Mouse (Mus musculus): Measurements from ENCODE around the gene Gm21671. TPM values are rescaled to one million over a fixed set of nuclear protein-coding genes. Genes with fewer than 3 reads are reported as not detected.
"Not testable (repeated sequence)": the region's sequence is repeated elsewhere in the genome, so short reads cannot be mapped to it uniquely, and the experiment has no call there.

Gene Gm21671
- polyA plus RNA-seq (2015; fragmentation: Nextera tagmentation; extraction: Ambion mirVana) = not detected in 2 replicates

DNA sequence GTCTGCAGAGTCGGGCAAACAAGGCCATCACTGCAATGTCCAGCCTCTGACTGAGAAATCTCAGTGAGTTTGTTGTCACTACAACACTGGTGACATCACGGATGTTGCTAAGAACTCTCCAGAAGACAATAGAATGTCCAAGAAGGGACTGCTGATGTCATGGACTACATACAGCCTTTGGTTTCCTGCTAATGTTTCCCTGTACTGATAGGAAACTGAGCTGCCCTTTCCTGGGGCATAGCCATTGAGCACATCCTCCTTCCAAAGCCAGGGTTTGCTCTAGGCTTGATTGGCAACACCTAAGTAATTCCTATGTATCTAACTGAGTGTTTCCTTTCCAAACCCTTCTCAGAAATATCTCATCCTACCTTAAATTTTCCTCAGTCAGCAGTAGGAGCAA, at the start of gene Gm21671:
Gene Gm21671 (minus strand): TSS at position 101 of the 400 bp plus-strand sequence.
- 30% methylated on average over 2 of the region's 2 CpGs for WGBS (ENCODE audit: insufficient replicate concordance)
- not testable (repeated sequence) for H3K4me1 ChIP-seq (ENCODE audit: control insufficient read depth, low read depth, low read length); H3K27me3 ChIP-seq (ENCODE audit: control insufficient read depth, insufficient read depth, low read depth, low read length); H3K4me2 ChIP-seq (ENCODE audit: low read depth, low read length); H3K9me3 ChIP-seq (replicated peaks; ENCODE audit: control insufficient read depth, low read length); H3K9ac ChIP-seq (ENCODE audit: low read depth, low read length); ATAC-seq (ENCODE audit: low read depth); H3K36me3 ChIP-seq (ENCODE audit: control insufficient read depth, insufficient read depth); H3K4me3 ChIP-seq (ENCODE audit: low read depth, low read length); H3K27ac ChIP-seq (ENCODE audit: low read length)

DNA sequence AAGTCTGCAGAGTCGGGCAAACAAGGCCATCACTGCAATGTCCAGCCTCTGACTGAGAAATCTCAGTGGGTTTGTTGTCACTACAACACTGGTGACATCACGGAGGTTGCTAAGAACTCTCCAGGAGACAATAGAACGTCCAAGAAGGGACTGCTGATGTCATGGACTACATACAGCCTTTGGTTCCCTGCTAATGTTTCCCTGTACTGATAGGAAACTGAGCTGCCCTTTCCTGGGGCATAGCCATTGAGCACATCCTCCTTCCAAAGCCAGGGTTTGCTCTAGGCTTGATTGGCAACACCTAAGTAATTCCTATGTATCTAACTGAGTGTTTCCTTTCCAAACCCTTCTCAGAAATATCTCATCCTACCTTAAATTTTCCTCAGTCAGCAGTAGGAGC, 34.3 kb upstream of the Gm21671 start, which contains the start of gene Gm21698:
Gene Gm21698 (minus strand): TSS at position 101 of the 400 bp plus-strand sequence.
- H3K36me3 ChIP-seq (ENCODE audit: control insufficient read depth, insufficient read depth); H3K27me3 ChIP-seq (ENCODE audit: control insufficient read depth, insufficient read depth, low read depth, low read length); H3K9ac ChIP-seq (ENCODE audit: low read depth, low read length); H3K4me1 ChIP-seq (ENCODE audit: control insufficient read depth, low read depth, low read length); ATAC-seq (ENCODE audit: low read depth); H3K9me3 ChIP-seq (replicated peaks; ENCODE audit: control insufficient read depth, low read length); H3K4me3 ChIP-seq (ENCODE audit: low read depth, low read length); H3K4me2 ChIP-seq (ENCODE audit: low read depth, low read length); H3K27ac ChIP-seq (ENCODE audit: low read length): not testable (repeated sequence)
- no CpG with 5 or more reads among the region's 3 CpGs for WGBS (ENCODE audit: insufficient replicate concordance)

DNA sequence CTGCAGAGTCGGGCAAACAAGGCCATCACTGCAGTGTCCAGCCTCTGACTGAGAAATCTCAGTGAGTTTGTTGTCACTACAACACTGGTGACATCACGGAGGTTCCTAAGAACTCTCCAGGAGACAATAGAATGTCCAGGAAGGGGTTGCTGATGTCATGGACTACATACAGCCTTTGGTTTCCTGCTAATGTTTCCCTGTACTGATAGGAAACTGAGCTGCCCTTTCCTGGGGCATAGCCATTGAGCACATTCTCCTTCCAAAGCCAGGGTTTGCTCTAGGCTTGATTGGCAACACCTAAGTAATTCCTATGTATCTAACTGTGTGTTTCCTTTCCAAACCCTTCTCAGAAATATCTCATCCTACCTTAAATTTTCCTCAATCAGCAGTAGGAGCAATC, 18.3 kb upstream of the Gm21671 start, which contains the start of gene Gm21680:
Gene Gm21680 (minus strand): TSS at position 101 of the 400 bp plus-strand sequence.
- not testable (repeated sequence) for H3K27me3 ChIP-seq (ENCODE audit: control insufficient read depth, insufficient read depth, low read depth, low read length); H3K9me3 ChIP-seq (replicated peaks; ENCODE audit: control insufficient read depth, low read length); H3K4me2 ChIP-seq (ENCODE audit: low read depth, low read length); H3K4me1 ChIP-seq (ENCODE audit: control insufficient read depth, low read depth, low read length); H3K36me3 ChIP-seq (ENCODE audit: control insufficient read depth, insufficient read depth); ATAC-seq (ENCODE audit: low read depth); H3K4me3 ChIP-seq (ENCODE audit: low read depth, low read length); H3K27ac ChIP-seq (ENCODE audit: low read length); H3K9ac ChIP-seq (ENCODE audit: low read depth, low read length)
- WGBS (ENCODE audit: insufficient replicate concordance) = no CpG with 5 or more reads among the region's 2 CpGs

DNA sequence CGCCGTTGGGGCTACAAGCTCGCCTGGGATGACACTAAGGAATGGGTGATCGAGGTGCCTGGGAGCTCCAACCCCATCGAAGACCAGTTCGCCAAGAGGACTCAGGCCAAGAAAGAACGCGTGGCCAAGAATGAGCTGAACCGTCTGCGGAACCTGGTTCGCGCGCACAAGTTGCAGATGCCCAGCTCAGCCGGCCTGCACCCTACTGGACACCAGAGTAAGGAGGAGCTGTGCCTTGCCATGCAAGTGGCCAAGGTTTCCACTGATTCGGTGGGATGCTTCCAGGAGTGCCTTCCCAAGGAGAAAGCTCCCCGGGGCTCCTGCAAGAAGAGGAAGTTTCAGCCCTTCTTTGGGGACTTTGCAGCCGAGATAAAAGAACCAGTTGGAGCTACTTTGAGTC, 2.8 kb upstream of the Gm21671 start:
- not testable (repeated sequence) for H3K4me3 ChIP-seq (ENCODE audit: low read depth, low read length); H3K4me2 ChIP-seq (ENCODE audit: low read depth, low read length); H3K9ac ChIP-seq (ENCODE audit: low read depth, low read length); H3K27me3 ChIP-seq (ENCODE audit: control insufficient read depth, insufficient read depth, low read depth, low read length); H3K4me1 ChIP-seq (ENCODE audit: control insufficient read depth, low read depth, low read length); H3K36me3 ChIP-seq (ENCODE audit: control insufficient read depth, insufficient read depth); H3K27ac ChIP-seq (ENCODE audit: low read length); H3K9me3 ChIP-seq (replicated peaks; ENCODE audit: control insufficient read depth, low read length); ATAC-seq (ENCODE audit: low read depth)
- 40% methylated on average over 16 of the region's 17 CpGs for WGBS (ENCODE audit: insufficient replicate concordance)

DNA sequence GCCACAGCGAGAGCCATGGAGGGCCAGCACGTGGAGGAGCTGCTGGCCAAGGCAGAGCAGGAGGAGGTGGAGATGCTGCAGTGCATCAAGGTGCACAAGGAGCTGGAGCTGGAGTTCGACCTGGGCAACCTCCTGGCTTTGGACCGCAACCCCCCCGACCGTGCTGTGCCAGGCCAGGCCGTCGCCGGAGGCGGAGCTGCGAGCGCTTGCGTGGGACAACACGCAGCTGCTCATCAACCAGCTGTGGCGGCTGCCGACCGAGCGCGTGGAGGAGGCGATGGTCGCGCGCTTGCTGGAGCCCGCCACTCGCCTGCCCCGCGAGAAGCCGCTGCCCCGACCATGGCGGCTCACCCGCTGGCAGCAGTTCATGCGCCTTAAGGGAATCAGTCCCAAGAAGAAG, 2.4 kb upstream of the Gm21671 start:
- not testable (repeated sequence) for H3K4me3 ChIP-seq (ENCODE audit: low read depth, low read length); H3K36me3 ChIP-seq (ENCODE audit: control insufficient read depth, insufficient read depth); H3K27ac ChIP-seq (ENCODE audit: low read length); H3K4me2 ChIP-seq (ENCODE audit: low read depth, low read length); H3K9ac ChIP-seq (ENCODE audit: low read depth, low read length); H3K4me1 ChIP-seq (ENCODE audit: control insufficient read depth, low read depth, low read length); H3K27me3 ChIP-seq (ENCODE audit: control insufficient read depth, insufficient read depth, low read depth, low read length); H3K9me3 ChIP-seq (replicated peaks; ENCODE audit: control insufficient read depth, low read length); ATAC-seq (ENCODE audit: low read depth)
- WGBS (ENCODE audit: insufficient replicate concordance) = 40% methylated on average over 23 of the region's 32 CpGs

DNA sequence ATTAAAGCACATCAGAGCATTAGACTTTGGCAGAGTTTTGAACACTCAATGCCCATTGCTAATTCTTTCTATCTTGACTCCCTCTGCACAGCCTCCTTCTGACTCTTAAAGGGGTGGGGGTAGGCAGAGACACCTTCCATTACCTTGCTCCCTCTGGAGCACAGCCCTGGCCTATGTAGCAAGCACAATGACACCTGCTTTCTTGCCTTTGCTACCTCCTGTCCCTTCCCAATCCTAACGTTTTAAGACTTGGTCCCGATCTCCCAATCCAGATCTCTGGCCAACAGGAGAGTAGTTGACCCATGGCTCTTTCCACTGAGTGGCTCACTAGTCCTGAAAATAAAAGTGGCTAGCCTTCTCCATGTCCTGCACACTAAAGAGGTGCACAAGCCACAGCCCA, 8.8 kb downstream of the Gm21671 start:
- not testable (repeated sequence) for H3K4me1 ChIP-seq (ENCODE audit: control insufficient read depth, low read depth, low read length); H3K36me3 ChIP-seq (ENCODE audit: control insufficient read depth, insufficient read depth); H3K9me3 ChIP-seq (replicated peaks; ENCODE audit: control insufficient read depth, low read length); H3K4me3 ChIP-seq (ENCODE audit: low read depth, low read length); ATAC-seq (ENCODE audit: low read depth); H3K27ac ChIP-seq (ENCODE audit: low read length); H3K9ac ChIP-seq (ENCODE audit: low read depth, low read length); H3K4me2 ChIP-seq (ENCODE audit: low read depth, low read length); H3K27me3 ChIP-seq (ENCODE audit: control insufficient read depth, insufficient read depth, low read depth, low read length)
- WGBS (ENCODE audit: insufficient replicate concordance) = 48% methylated on average over 2 of the region's 2 CpGs

DNA sequence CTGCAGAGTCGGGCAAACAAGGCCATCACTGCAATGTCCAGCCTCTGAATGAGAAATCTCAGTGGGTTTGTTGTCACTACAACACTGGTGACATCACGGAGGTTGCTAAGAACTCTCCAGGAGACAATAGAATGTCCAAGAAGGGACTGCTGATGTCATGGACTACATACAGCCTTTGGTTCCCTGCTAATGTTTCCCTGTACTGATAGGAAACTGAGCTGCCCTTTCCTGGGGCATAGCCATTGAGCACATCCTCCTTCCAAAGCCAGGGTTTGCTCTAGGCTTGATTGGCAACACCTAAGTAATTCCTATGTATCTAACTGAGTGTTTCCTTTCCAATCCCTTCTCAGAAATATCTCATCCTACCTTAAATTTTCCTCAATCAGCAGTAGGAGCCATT, 11.9 kb downstream of the Gm21671 start, which contains the start of gene Gm21663:
Gene Gm21663 (minus strand): TSS at position 101 of the 400 bp plus-strand sequence.
- 40% methylated on average over 2 of the region's 2 CpGs for WGBS (ENCODE audit: insufficient replicate concordance)
- H3K27me3 ChIP-seq (ENCODE audit: control insufficient read depth, insufficient read depth, low read depth, low read length); H3K27ac ChIP-seq (ENCODE audit: low read length); H3K9me3 ChIP-seq (replicated peaks; ENCODE audit: control insufficient read depth, low read length); H3K4me2 ChIP-seq (ENCODE audit: low read depth, low read length); H3K9ac ChIP-seq (ENCODE audit: low read depth, low read length); ATAC-seq (ENCODE audit: low read depth); H3K4me3 ChIP-seq (ENCODE audit: low read depth, low read length); H3K4me1 ChIP-seq (ENCODE audit: control insufficient read depth, low read depth, low read length); H3K36me3 ChIP-seq (ENCODE audit: control insufficient read depth, insufficient read depth): not testable (repeated sequence)

Other genes with a start within 250 kb of the Gm21671 start
- 2.7 and 3.0 TPM in 2 replicates for gene Xrcc2, start 248.6 kb downstream of the Gm21671 start, polyA plus RNA-seq (2015; fragmentation: Nextera tagmentation; extraction: Ambion mirVana)
- 0.26 and 0.66 TPM in 2 replicates for gene Actr3b, start 194.4 kb downstream of the Gm21671 start, polyA plus RNA-seq (2015; fragmentation: Nextera tagmentation; extraction: Ambion mirVana)
- gene Gm21663, start 12.0 kb downstream of the Gm21671 start, polyA plus RNA-seq (2015; fragmentation: Nextera tagmentation; extraction: Ambion mirVana) = not detected in 2 replicates
- gene Gm21680, start 18.2 kb upstream of the Gm21671 start, polyA plus RNA-seq (2015; fragmentation: Nextera tagmentation; extraction: Ambion mirVana) = not detected in 2 replicates
- not detected in 2 replicates for gene Gm21698, start 34.2 kb upstream of the Gm21671 start, polyA plus RNA-seq (2015; fragmentation: Nextera tagmentation; extraction: Ambion mirVana)
- gene Gm1979, start 50.4 kb upstream of the Gm21671 start, polyA plus RNA-seq (2015; fragmentation: Nextera tagmentation; extraction: Ambion mirVana) = not detected in 2 replicates
- gene Gm5862, start 68.5 kb upstream of the Gm21671 start, polyA plus RNA-seq (2015; fragmentation: Nextera tagmentation; extraction: Ambion mirVana) = not detected in 2 replicates
- not detected in 2 replicates for gene Speer4a, start 85.1 kb upstream of the Gm21671 start, polyA plus RNA-seq (2015; fragmentation: Nextera tagmentation; extraction: Ambion mirVana)
- not detected in 2 replicates for gene Gm7347, start 104.2 kb upstream of the Gm21671 start, polyA plus RNA-seq (2015; fragmentation: Nextera tagmentation; extraction: Ambion mirVana)
- not detected in 2 replicates for gene Gm10471, start 134.9 kb upstream of the Gm21671 start, polyA plus RNA-seq (2015; fragmentation: Nextera tagmentation; extraction: Ambion mirVana)
- gene 5031410I06Rik, start 150.9 kb upstream of the Gm21671 start, polyA plus RNA-seq (2015; fragmentation: Nextera tagmentation; extraction: Ambion mirVana) = not detected in 2 replicates
- gene Gm10220, start 167.0 kb upstream of the Gm21671 start, polyA plus RNA-seq (2015; fragmentation: Nextera tagmentation; extraction: Ambion mirVana) = not detected in 2 replicates